In genomic region chr9:14894628-14895027, GRCm38 (mm10) we compare ENCODE assay signal across 15 mouse cellular contexts. TPM values are rescaled to one million over a fixed set of nuclear protein-coding genes. Genes with fewer than 3 reads are reported as not detected.
DNase-seq lines count a peak whose midpoint lies in the region; ATAC-seq and TF ChIP-seq lines count a peak whose summit lies in the region.
"Had no signal": no experiment of that assay in that cellular context is flagged by ENCODE, and none has a peak within 500 bp of the region (broad histone marks: within the 10 kb centered on the region; RNA-seq: fewer than 3 reads in every experiment).

No protein-coding gene starts in this region.

- no peaks in the 10 kb centered on the region for H3K4me1 ChIP-seq in kidney, postnatal 0 days (replicated peaks; ENCODE audit: insufficient read depth, low read length)
- no peaks in the 10 kb centered on the region for H3K4me1 ChIP-seq in stomach, postnatal 0 days (replicated peaks; ENCODE audit: control insufficient read depth, insufficient read depth)

- H3K27ac ChIP-seq in kidney, postnatal 0 days, result no peak overlapping the region
- no peak overlapping the region for H3K27ac ChIP-seq in stomach, postnatal 0 days (replicated peaks)
- H3K27ac ChIP-seq: embryonic facial prominence, embryonic 10.5 days; liver, embryonic 13.5 days had no signal

- peak; percentile 37; the same call in 1 of the 2 replicates for TF ChIP-seq CTCF in kidney, postnatal 0 days (IDR thresholded peaks at IDR 0.05; ENCODE audit: low read depth)
- peak; percentile 47 for TF ChIP-seq CTCF in stomach, postnatal 0 days (IDR thresholded peaks at IDR 0.05; ENCODE audit: low read depth)

- H3K27me3 ChIP-seq in kidney, postnatal 0 days (ENCODE audit: insufficient read depth, low read length), result no peaks in the 10 kb centered on the region
- H3K27me3 ChIP-seq in stomach, postnatal 0 days (ENCODE audit: control insufficient read depth, insufficient read depth, low read length), result no peaks in the 10 kb centered on the region
- H3K27me3 ChIP-seq: liver, embryonic 13.5 days had no signal

- no peak for DNase-seq in kidney, postnatal 0 days (ENCODE audit: low spot score)
- DNase-seq in kidney, postnatal 10 days, result no peak
- peak; percentile 53 for DNase-seq in thymus, postnatal 4 days
- DNase-seq in thymus, postnatal 10 days (ENCODE audit: low spot score in 2 of 2), result no peak
- peak; percentile 65 for DNase-seq in ZHBTc4 (ENCODE audit: low read depth, low spot score)
- no peak for DNase-seq in stomach, postnatal 0 days (ENCODE audit: low spot score)
- no peak for DNase-seq in frontal cortex, postnatal 10 days (ENCODE audit: low spot score in 2 of 2)
- no peak for DNase-seq in ovary, postnatal 10 days (ENCODE audit: low spot score)
- DNase-seq: cerebellum, adult 9-10 months; heart, adult 11 months; liver, embryonic 13.5 days; right cerebral cortex, postnatal 14 days had no signal

- no peak overlapping the region for H3K9ac ChIP-seq in kidney, postnatal 0 days (ENCODE audit: low read depth, low read length)
- H3K9ac ChIP-seq in stomach, postnatal 0 days (ENCODE audit: low read length), result no peak overlapping the region
- H3K9ac ChIP-seq: liver, embryonic 13.5 days had no signal

- H3K36me3 ChIP-seq in kidney, postnatal 0 days (ENCODE audit: insufficient read depth, low read length), result no peaks in the 10 kb centered on the region
- no peaks in the 10 kb centered on the region for H3K36me3 ChIP-seq in stomach, postnatal 0 days (ENCODE audit: control insufficient read depth, insufficient read depth, low read length)
- H3K36me3 ChIP-seq: embryonic facial prominence, embryonic 10.5 days; liver, embryonic 13.5 days had no signal

- H3K9me3 ChIP-seq in kidney, postnatal 0 days (replicated peaks; ENCODE audit: low read length), result no peaks in the 10 kb centered on the region
- no peaks in the 10 kb centered on the region for H3K9me3 ChIP-seq in stomach, postnatal 0 days (ENCODE audit: control insufficient read depth, low read length)
- H3K9me3 ChIP-seq: embryonic facial prominence, embryonic 10.5 days; liver, embryonic 13.5 days had no signal

- 86% methylated on average over 3 of the region's 3 CpGs for WGBS in kidney, postnatal 0 days
- 88% methylated on average over 3 of the region's 3 CpGs for WGBS in stomach, postnatal 0 days

- no peak overlapping the region for H3K4me3 ChIP-seq in kidney, postnatal 0 days (replicated peaks; ENCODE audit: low read depth, low read length)
- H3K4me3 ChIP-seq in stomach, postnatal 0 days (ENCODE audit: low read depth, low read length), result no peak overlapping the region
- H3K4me3 ChIP-seq: embryonic facial prominence, embryonic 10.5 days; liver, embryonic 13.5 days had no signal

- TF ChIP-seq EP300 in stomach, postnatal 0 days (optimal IDR thresholded peaks at IDR 0.05), result no peak

- no peak for ATAC-seq in kidney, postnatal 0 days (replicated peaks; ENCODE audit: low FRiP score, low read depth)
- no peak for ATAC-seq in stomach, postnatal 0 days (ENCODE audit: low FRiP score, low TSS enrichment)

- H3K4me2 ChIP-seq in kidney, postnatal 0 days (ENCODE audit: low read length), result no peak overlapping the region
- H3K4me2 ChIP-seq in stomach, postnatal 0 days (replicated peaks; ENCODE audit: low read depth), result no peak overlapping the region
- H3K4me2 ChIP-seq: liver, embryonic 13.5 days had no signal

RNA-seq across cellular contexts. Expression of gene Izumo1r, which starts 9.1 kb away (rescaled TPM):
- 0.19 and 0.20 TPM in 2 replicates for polyA plus RNA-seq in kidney, postnatal 0 days (2015; fragmentation: Nextera tagmentation; extraction: Ambion mirVana)
- polyA plus RNA-seq in stomach, postnatal 0 days (2015; fragmentation: Nextera tagmentation; extraction: Ambion mirVana), result 0.10 TPM in 1 of 2 replicates, not detected in the other
- polyA plus RNA-seq: heart, postnatal 0 days; hindbrain, embryonic 16.5 days; liver, embryonic 13.5 days had no signal

RNA-seq across cellular contexts. Expression of gene Gpr83, which starts 34.6 kb away (rescaled TPM):
- 0.54 and 0.59 TPM in 2 replicates for polyA plus RNA-seq in kidney, postnatal 0 days (2015; fragmentation: Nextera tagmentation; extraction: Ambion mirVana)
- 0.28 and 0.39 TPM in 2 replicates for polyA plus RNA-seq in stomach, postnatal 0 days (2015; fragmentation: Nextera tagmentation; extraction: Ambion mirVana)
- polyA plus RNA-seq: heart, postnatal 0 days had no signal

Comparison
In these comparisons a context has a peak if more than half of its experiments do, and no peak if none do; other contexts are left out.
1. DNase-seq: peak in thymus, postnatal 4 days (single experiment) and ZHBTc4 (single experiment); none in kidney, postnatal 0 days (single experiment), kidney, postnatal 10 days (single experiment), thymus, postnatal 10 days (0 of 2), stomach, postnatal 0 days (single experiment), frontal cortex, postnatal 10 days (0 of 2) and ovary, postnatal 10 days (single experiment).